Mouse (Mus musculus): ENCODE measurements around the gene Plekho1. TPM values are rescaled to one million over a fixed set of nuclear protein-coding genes. Genes with fewer than 3 reads are reported as not detected.
A peak's percentile ranks its signal among the peaks of the same experiment; 100 is the strongest.
"Not testable (repeated sequence)": the region's sequence is repeated elsewhere in the genome, so short reads cannot be mapped to it uniquely, and the experiment has no call there.

The Plekho1 gene
- total and polyA plus RNA-seq, 3 experiments, result 22.3 to 24.6 (median 23.4) TPM

DNA sequence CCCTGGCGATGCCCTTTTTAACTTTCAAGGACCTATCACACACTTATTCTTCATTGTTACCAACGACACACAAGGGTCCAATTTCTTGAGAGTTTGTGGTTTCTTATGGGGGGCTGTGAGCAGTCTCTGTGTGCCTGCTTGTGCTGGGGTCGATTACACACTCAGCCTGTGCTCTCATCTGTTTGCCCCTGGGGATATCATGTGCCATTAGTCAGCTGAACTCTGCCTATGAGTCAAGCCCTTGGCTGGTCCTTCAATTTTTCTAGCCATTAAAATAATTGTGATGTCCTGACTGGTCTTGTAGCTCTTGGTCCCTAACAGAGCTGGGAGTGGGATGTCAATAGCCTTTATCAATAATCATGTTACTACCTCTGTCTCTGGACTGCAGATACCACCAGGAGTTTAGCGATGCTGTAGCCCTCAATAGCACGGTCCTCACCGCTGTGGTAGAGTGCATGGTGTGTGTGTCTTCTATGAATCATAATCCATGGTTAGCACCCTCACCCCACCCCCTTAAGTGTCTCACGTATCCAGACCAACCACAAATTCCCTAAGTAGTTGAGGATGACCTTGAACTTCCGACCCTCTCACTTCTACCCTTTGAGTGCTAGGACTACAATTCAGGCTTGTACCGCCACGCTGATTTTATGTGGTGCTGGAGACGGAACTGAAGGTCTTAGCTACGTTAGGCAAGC, 15.4 kb downstream of the Plekho1 start:
- no peaks in the 10 kb centered on the region for H3K27me3 ChIP-seq (replicated peaks)
- H3K9me3 ChIP-seq (replicated peaks; ENCODE audit: low read length), result peaks cover 8% of the 10 kb centered on the region
- dilution Hi-C loops (cut with MboI; ENCODE audit: extremely low pct_ligation_motif_present, extremely low pct_unique_long_range_greater_than_20kb, low sequenced_read_pairs), result no loop called here
- H3K4me2 ChIP-seq (ENCODE audit: insufficient read depth, low read depth, poor library complexity, severe bottlenecking), result no peak overlapping the region
- H3K4me3 ChIP-seq (replicated peaks in 1 of 3; ENCODE audit: low read depth in 2 of 3, low read length in 2 of 3, poor library complexity in 1 of 3), result no peak overlapping the region
- no peak for DNase-seq (ENCODE audit: extremely low read depth)
- no peak for TF ChIP-seq CTCF (conservative IDR thresholded peaks at IDR 0.05 in 1 of 2, IDR thresholded peaks at IDR 0.05 in 1 of 2; ENCODE audit: low read depth in 2 of 2, low read length in 2 of 2)
- TF ChIP-seq SMC3 (IDR thresholded peaks at IDR 0.05; ENCODE audit: low read depth, low read length), result no peak
- no peak for TF ChIP-seq MAZ (IDR thresholded peaks at IDR 0.05; ENCODE audit: low read depth, low read length)
- peaks cover 8 to 24% of the 10 kb centered on the region in 2 experiments for H3K4me1 ChIP-seq (ENCODE audit: control insufficient read depth in 1 of 2, insufficient read depth in 2 of 2)
- H3K27ac ChIP-seq (ENCODE audit: insufficient read depth, low read depth), result no peak overlapping the region
- no peak overlapping the region for H3K9ac ChIP-seq (ENCODE audit: insufficient read depth, low read depth)
- H3K36me3 ChIP-seq (replicated peaks in 1 of 2; ENCODE audit: control insufficient read depth in 1 of 2, insufficient read depth in 1 of 2, low read length in 1 of 2), result no peaks in the 10 kb centered on the region
- no peaks in the 10 kb centered on the region for H3K79me2 ChIP-seq (replicated peaks; ENCODE audit: control insufficient read depth, extremely low read depth, insufficient read depth, poor library complexity, severe bottlenecking)
- in situ Hi-C loops (cut with MboI; ENCODE audit: low pct_ligation_motif_present, low pct_unique_long_range_greater_than_20kb, low sequenced_read_pairs), result no loop called here

DNA sequence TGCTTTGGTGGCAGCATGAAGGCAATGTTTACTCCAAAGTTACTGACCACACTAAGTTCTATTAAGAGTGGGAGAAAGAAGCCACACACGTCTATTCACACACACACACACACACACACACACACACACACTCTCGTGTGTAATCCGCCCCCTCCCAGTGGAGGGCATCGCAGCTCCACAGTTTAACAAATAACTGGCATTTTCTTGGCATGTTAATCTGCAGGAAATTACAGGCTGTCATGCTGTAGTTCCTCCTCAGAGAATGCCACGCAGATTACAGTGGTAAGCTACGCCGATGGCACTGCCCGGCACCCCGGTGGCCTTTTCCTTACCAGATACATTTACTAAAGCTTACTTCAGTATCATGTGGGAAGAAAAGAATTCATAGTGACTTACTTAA, 17.5 kb downstream of the Plekho1 start:
- H3K4me3 ChIP-seq (replicated peaks in 1 of 3; ENCODE audit: low read depth in 2 of 3, low read length in 2 of 3, poor library complexity in 1 of 3), result no peak overlapping the region
- H3K27ac ChIP-seq (ENCODE audit: insufficient read depth, low read depth), result no peak overlapping the region
- dilution Hi-C loops (cut with MboI; ENCODE audit: extremely low pct_ligation_motif_present, extremely low pct_unique_long_range_greater_than_20kb, low sequenced_read_pairs) (no loop called here), in situ Hi-C loops (cut with MboI; ENCODE audit: low pct_ligation_motif_present, low pct_unique_long_range_greater_than_20kb, low sequenced_read_pairs) (no loop called here)
- no peak overlapping the region for H3K4me2 ChIP-seq (ENCODE audit: insufficient read depth, low read depth, poor library complexity, severe bottlenecking)
- H3K27me3 ChIP-seq (replicated peaks), result no peaks in the 10 kb centered on the region
- TF ChIP-seq TCF12 (IDR thresholded peaks at IDR 0.05; ENCODE audit: low read depth, low read length) (no peak), SMC3 (IDR thresholded peaks at IDR 0.05; ENCODE audit: low read depth, low read length) (peak; percentile 29; the same call in 1 of the 2 replicates), NELFE (IDR thresholded peaks at IDR 0.05; ENCODE audit: low read depth, low read length) (no peak), JUND (conservative IDR thresholded peaks at IDR 0.05; ENCODE audit: low read depth, low read length) (no peak), MYC (IDR thresholded peaks at IDR 0.05; ENCODE audit: low read depth, low read length) (no peak), MAZ (IDR thresholded peaks at IDR 0.05; ENCODE audit: low read depth, low read length) (no peak), PAX5 (IDR thresholded peaks at IDR 0.05; ENCODE audit: low read length) (no peak), EP300 (IDR thresholded peaks at IDR 0.05; ENCODE audit: low read length) (no peak), UBTF (IDR thresholded peaks at IDR 0.05; ENCODE audit: low read depth, low read length) (no peak), CTCF (conservative IDR thresholded peaks at IDR 0.05 in 1 of 2, IDR thresholded peaks at IDR 0.05 in 1 of 2; ENCODE audit: low read depth in 2 of 2, low read length in 2 of 2) (peak in 1 of 2 experiments; percentile 43; a peak in 2 of 4 replicates), RAD21 (IDR thresholded peaks at IDR 0.05; ENCODE audit: low read depth, low read length) (peak; percentile 27), JUN (IDR thresholded peaks at IDR 0.05; ENCODE audit: insufficient read depth, low read depth, low read length) (no peak), MXI1 (IDR thresholded peaks at IDR 0.05; ENCODE audit: low read depth, low read length) (no peak), USF2 (conservative IDR thresholded peaks at IDR 0.05; ENCODE audit: low read depth, low read length) (no peak), USF1 (IDR thresholded peaks at IDR 0.05; ENCODE audit: low read depth, low read length) (no peak), E2F4 (IDR thresholded peaks at IDR 0.05; ENCODE audit: insufficient replicate concordance, low read depth, low read length) (no peak), MEF2A (IDR thresholded peaks at IDR 0.05; ENCODE audit: borderline replicate concordance, low read depth, low read length) (no peak), CHD1 (IDR thresholded peaks at IDR 0.05; ENCODE audit: low read depth, low read length) (no peak), BHLHE40 (IDR thresholded peaks at IDR 0.05; ENCODE audit: low read depth, low read length) (no peak), MAFK (IDR thresholded peaks at IDR 0.05; ENCODE audit: insufficient replicate concordance, low read length) (no peak), CHD2 (IDR thresholded peaks at IDR 0.05; ENCODE audit: low read length) (no peak), POLR2AphosphoS2 (IDR thresholded peaks at IDR 0.05; ENCODE audit: low read depth, low read length) (no peak), POLR2A (IDR thresholded peaks at IDR 0.05; ENCODE audit: low read depth, low read length) (no peak), ZKSCAN1 (IDR thresholded peaks at IDR 0.05; ENCODE audit: borderline replicate concordance, low read depth, low read length) (no peak), ZNF384 (IDR thresholded peaks at IDR 0.05; ENCODE audit: low read depth, low read length) (no peak)
- no peaks in the 10 kb centered on the region for H3K79me2 ChIP-seq (replicated peaks; ENCODE audit: control insufficient read depth, extremely low read depth, insufficient read depth, poor library complexity, severe bottlenecking)
- no peak overlapping the region for H3K9ac ChIP-seq (ENCODE audit: insufficient read depth, low read depth)
- H3K4me1 ChIP-seq (ENCODE audit: control insufficient read depth in 1 of 2, insufficient read depth in 2 of 2), result peaks cover 2 to 31% of the 10 kb centered on the region in 2 experiments; a peak in 3 of 4 replicates
- H3K36me3 ChIP-seq (replicated peaks in 1 of 2; ENCODE audit: control insufficient read depth in 1 of 2, insufficient read depth in 1 of 2, low read length in 1 of 2), result no peaks in the 10 kb centered on the region
- DNase-seq (ENCODE audit: extremely low read depth), result no peak
- no peaks in the 10 kb centered on the region for H3K9me3 ChIP-seq (replicated peaks; ENCODE audit: low read length)

DNA sequence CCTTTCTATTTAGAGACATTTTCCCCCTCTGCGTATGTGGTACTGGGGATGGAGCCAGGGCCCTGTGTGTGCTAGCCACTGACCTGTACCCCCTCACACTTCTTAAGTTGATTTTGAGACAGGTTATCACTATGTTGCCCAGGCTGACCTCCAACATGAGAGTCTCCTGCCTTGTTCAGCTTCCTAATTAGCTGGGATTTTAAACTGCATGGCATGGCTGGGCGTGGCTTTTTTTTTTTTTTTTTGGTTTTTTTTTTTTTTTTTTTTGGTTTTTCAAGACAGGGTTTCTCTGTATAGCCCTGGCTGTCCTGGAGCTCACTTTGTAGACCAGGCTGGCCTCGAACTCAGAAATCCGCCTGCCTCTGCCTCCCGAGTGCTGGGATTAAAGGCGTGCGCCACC, 18.2 kb downstream of the Plekho1 start:
- H3K27ac ChIP-seq (ENCODE audit: insufficient read depth, low read depth), result not testable (repeated sequence)

More for the DNA sequence above, 18.2 kb downstream of the Plekho1 start:
- in situ Hi-C loops (cut with MboI; ENCODE audit: low pct_ligation_motif_present, low pct_unique_long_range_greater_than_20kb, low sequenced_read_pairs); DNase-seq (ENCODE audit: extremely low read depth); H3K4me3 ChIP-seq (replicated peaks in 1 of 3; ENCODE audit: low read depth in 2 of 3, low read length in 2 of 3, poor library complexity in 1 of 3); dilution Hi-C loops (cut with MboI; ENCODE audit: extremely low pct_ligation_motif_present, extremely low pct_unique_long_range_greater_than_20kb, low sequenced_read_pairs); H3K79me2 ChIP-seq (replicated peaks; ENCODE audit: control insufficient read depth, extremely low read depth, insufficient read depth, poor library complexity, severe bottlenecking); H3K9me3 ChIP-seq (replicated peaks; ENCODE audit: low read length); H3K9ac ChIP-seq (ENCODE audit: insufficient read depth, low read depth); H3K4me2 ChIP-seq (ENCODE audit: insufficient read depth, low read depth, poor library complexity, severe bottlenecking); H3K27me3 ChIP-seq (replicated peaks); H3K36me3 ChIP-seq (replicated peaks in 1 of 2; ENCODE audit: control insufficient read depth in 1 of 2, insufficient read depth in 1 of 2, low read length in 1 of 2): not testable (repeated sequence)
- H3K4me1 ChIP-seq (ENCODE audit: control insufficient read depth in 1 of 2, insufficient read depth in 2 of 2), result peaks cover 2 to 36% of the 10 kb centered on the region in 2 experiments; a peak in 3 of 4 replicates

Data from CH12.LX (cell line).